Mouse (Mus musculus) kidney, embryonic 15.5 days (tissue): Measurements from ENCODE around the gene Cpne4. TPM values are rescaled to one million over a fixed set of nuclear protein-coding genes. Genes with fewer than 3 reads are reported as not detected.

Experiments used
- ATAC-seq: fragments of 200-750 bp; cut with Nextera tagmentation; replicated peaks from 2 replicates; pipeline ENCODE4 v1.8.0; 2017; ENCODE audit warnings: moderate TSS enrichment; ENCODE audit not compliant: low FRiP score
- H3K27ac ChIP-seq: fragments of 300-500 bp; sonication (generic); 2 replicates; pipeline ENCODE4 v1.5.1; 2015; ENCODE audit warnings: mild to moderate bottlenecking, inconsistent platforms
- H3K27me3 ChIP-seq: fragments of 300-500 bp; sonication (generic); 2 replicates; pipeline ENCODE4 v1.6.1; 2015; ENCODE audit warnings: inconsistent platforms
- H3K36me3 ChIP-seq: fragments of 300-500 bp; sonication (generic); 2 replicates; pipeline ENCODE4 v1.6.1; 2015; ENCODE audit warnings: inconsistent platforms
- H3K4me1 ChIP-seq: fragments of 300-500 bp; sonication (generic); 2 replicates; pipeline ENCODE4 v1.6.1; 2015; ENCODE audit warnings: inconsistent platforms
- H3K4me2 ChIP-seq: fragments of 300-500 bp; sonication (generic); 2 replicates; pipeline ENCODE4 v1.6.1; 2015; ENCODE audit warnings: moderate library complexity, mild to moderate bottlenecking, inconsistent platforms
- H3K4me3 ChIP-seq: fragments of 300-500 bp; sonication (generic); replicated peaks from 2 replicates; pipeline ENCODE4 v1.5.1; 2015; ENCODE audit warnings: mild to moderate bottlenecking, inconsistent platforms
- H3K9ac ChIP-seq: fragments of 300-500 bp; sonication (generic); 2 replicates; pipeline ENCODE4 v1.6.1; 2015; ENCODE audit warnings: mild to moderate bottlenecking, inconsistent platforms
- H3K9me3 ChIP-seq: fragments of 300-500 bp; sonication (generic); replicated peaks from 2 replicates; pipeline ENCODE4 v1.6.1; 2016; ENCODE audit warnings: inconsistent platforms
- WGBS: fragments of 180-500 bp; shearing (Covaris S2); methylation state at CpG from one replicate; pipeline ENCODE4 v1.1.7; 2015; ENCODE audit warnings: mixed read lengths; 5-methylcytosine and 5-hydroxymethylcytosine counted together
- polyA plus RNA-seq: library from polyadenylated mRNA; unstranded; fragments of >200 nt; fragmentation: Nextera tagmentation; extraction: Ambion mirVana; gene quantifications from 2 replicates; pipeline ENCODE4 v1.2.1, GENCODE M21; 2015

Gene Cpne4
- polyA plus RNA-seq, 1 experiment from 2014 or later: 0.16 TPM

DNA sequence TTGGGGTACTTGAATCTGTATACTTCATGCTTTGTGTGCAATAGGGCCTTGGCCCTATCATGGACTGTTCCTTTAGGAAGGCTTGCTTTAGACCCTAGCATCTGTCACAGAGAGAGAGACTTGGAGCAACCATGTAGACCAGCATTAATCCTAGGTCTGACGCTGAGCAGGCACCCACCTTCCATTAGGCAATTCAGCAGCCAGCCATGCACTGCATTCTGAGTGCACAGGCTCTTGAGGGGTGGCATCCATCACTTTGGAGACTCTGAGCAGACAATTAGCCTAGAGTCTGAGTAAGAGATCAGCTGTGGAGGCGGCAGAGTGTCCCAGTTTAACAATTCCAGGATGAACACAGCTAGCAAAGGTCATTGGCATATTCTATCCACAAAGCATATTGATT lies 47.9 kb downstream of the Cpne4 start:
- Histone ChIP-seq H3K27me3 (no peaks in the 10 kb centered on the region), H3K4me3 (no peak overlapping the region), H3K9ac (no peak overlapping the region), H3K4me2 (no peak overlapping the region), H3K36me3 (no peaks in the 10 kb centered on the region), H3K4me1 (no peaks in the 10 kb centered on the region), H3K9me3 (no peaks in the 10 kb centered on the region), H3K27ac (no peak overlapping the region)
- ATAC-seq: no peak
- WGBS: 63% methylated on average over 2 of the region's 2 CpGs

DNA sequence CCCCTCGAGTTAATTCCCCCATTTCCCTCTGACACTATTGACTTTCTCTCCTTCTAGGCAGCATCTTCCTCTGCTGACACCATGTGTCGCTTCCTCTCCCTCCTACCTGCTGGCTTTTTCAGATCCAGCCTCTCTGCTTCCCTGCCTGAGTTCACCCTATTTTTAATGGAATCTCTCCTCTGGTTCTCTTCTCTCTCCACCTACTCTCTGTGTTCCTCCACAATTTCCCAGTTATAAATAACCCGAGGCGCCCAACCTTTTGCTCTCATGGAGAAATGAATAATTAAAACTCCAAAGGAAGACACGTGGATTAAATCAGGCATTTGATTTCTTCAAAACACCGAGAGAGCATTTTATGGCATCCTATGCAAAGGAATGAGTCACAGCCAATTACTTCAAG lies 65.4 kb downstream of the Cpne4 start:
- no peaks in the 10 kb centered on the region for H3K36me3 ChIP-seq
- H3K4me1 ChIP-seq: no peaks in the 10 kb centered on the region
- H3K4me3 ChIP-seq: no peak overlapping the region
- no peak for ATAC-seq
- H3K9me3 ChIP-seq: no peaks in the 10 kb centered on the region
- no peak overlapping the region for H3K4me2 ChIP-seq
- H3K9ac ChIP-seq: no peak overlapping the region
- no peaks in the 10 kb centered on the region for H3K27me3 ChIP-seq
- WGBS: 66% methylated on average over 6 of the region's 6 CpGs
- H3K27ac ChIP-seq: no peak overlapping the region

DNA sequence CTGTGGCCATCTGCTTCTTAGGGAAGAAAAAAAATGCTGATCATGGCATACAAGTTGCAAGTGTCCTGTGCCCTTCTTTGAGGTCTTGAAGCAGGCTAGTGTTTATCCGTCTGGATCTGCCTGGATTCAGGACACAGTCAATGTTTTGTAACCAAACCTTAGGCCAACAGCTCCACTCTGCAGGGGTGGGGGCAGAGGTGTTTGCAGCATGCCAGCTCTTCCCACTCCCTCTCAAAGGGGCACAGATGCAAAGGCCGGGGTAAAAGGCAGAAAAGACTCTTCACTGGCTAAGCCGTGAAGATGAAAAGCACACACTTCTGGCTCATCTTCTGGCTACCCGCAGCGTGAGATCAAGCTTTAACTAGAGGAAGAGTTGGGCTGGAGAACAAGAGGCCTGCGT lies 69.6 kb downstream of the Cpne4 start:
- ATAC-seq: no peak

DNA sequence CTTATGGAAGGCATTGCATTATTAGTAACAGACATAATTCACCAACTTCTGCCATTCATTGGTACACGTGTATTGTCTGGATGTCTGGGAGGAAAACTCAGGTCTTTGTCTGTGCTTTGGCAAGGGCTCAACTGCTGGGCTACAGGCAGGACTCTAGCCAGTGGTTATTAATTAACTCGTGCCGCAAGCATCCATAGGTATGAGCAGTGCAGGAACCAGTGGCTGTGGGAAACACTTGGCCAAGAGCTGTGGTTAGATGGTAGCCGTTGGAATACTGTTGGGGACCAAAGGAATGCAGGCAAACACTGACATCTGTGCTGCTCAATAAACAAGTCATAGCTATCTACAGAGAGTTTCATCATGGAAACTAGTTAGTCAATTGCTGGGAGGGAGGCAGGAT lies 76.5 kb downstream of the Cpne4 start:
- no peaks in the 10 kb centered on the region for H3K4me1 ChIP-seq
- ATAC-seq: no peak
- no peak overlapping the region for H3K4me2 ChIP-seq
- H3K4me3 ChIP-seq: no peak overlapping the region
- H3K27me3 ChIP-seq: no peaks in the 10 kb centered on the region
- no peak overlapping the region for H3K27ac ChIP-seq
- H3K9ac ChIP-seq: no peak overlapping the region
- no peaks in the 10 kb centered on the region for H3K36me3 ChIP-seq
- 80% methylated on average over 4 of the region's 4 CpGs for WGBS
- no peaks in the 10 kb centered on the region for H3K9me3 ChIP-seq

More for the DNA sequence above, 69.6 kb downstream of the Cpne4 start:
- Histone ChIP-seq H3K4me1 (no peaks in the 10 kb centered on the region), H3K27ac (0 out of 2 replicates have a peak overlapping the region, but pooled peaks have one; percentile 6), H3K9me3 (no peaks in the 10 kb centered on the region), H3K27me3 (no peaks in the 10 kb centered on the region), H3K9ac (no peak overlapping the region), H3K4me3 (no peak overlapping the region), H3K4me2 (no peak overlapping the region), H3K36me3 (no peaks in the 10 kb centered on the region)
- WGBS: 65% methylated on average over 6 of the region's 6 CpGs

DNA sequence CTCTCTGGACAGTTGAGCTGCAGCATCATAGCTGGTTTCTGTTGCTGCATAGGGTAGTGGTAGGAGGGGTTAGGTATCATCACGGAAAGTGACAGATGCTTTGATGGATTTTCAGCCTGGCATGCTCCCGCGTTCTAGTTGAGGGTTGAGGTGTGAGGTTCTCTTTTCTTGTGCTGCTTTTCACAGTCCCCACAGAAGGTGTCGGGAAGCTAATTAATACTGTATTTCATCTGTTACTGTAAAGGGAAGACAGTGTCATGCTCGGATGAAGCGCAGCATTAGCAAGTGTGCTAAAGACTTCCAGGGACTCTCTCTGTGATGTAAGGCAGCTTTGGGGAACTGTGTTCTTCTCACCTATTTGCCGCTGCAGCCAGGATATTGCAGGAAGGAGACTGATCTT lies 80.7 kb downstream of the Cpne4 start:
- Histone ChIP-seq H3K36me3 (no peaks in the 10 kb centered on the region), H3K4me2 (no peak overlapping the region), H3K27ac (no peak overlapping the region), H3K9ac (no peak overlapping the region), H3K9me3 (no peaks in the 10 kb centered on the region), H3K4me1 (no peaks in the 10 kb centered on the region), H3K4me3 (no peak overlapping the region), H3K27me3 (no peaks in the 10 kb centered on the region)
- no peak for ATAC-seq
- 34% methylated on average over 7 of the region's 7 CpGs for WGBS

DNA sequence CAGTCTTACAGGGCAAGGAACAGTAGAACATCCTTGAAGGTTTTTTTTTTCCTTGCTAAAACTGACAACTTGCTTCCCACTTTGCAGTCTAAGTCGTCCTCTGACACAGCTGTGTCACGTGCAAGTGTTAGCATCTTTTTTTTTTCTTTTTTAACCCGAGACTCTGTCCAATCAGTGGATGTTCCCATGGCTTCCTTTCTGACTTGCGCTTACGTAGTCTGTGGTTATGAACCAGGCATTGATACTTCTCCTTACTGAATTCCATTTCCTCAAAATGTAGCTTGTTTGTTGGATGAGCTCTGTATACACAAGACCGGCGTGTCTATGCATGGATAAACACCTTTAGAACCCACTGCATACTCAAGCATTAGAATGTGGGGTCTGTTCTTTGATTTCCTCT lies 82.2 kb downstream of the Cpne4 start:
- 75% methylated on average over 7 of the region's 7 CpGs for WGBS

DNA sequence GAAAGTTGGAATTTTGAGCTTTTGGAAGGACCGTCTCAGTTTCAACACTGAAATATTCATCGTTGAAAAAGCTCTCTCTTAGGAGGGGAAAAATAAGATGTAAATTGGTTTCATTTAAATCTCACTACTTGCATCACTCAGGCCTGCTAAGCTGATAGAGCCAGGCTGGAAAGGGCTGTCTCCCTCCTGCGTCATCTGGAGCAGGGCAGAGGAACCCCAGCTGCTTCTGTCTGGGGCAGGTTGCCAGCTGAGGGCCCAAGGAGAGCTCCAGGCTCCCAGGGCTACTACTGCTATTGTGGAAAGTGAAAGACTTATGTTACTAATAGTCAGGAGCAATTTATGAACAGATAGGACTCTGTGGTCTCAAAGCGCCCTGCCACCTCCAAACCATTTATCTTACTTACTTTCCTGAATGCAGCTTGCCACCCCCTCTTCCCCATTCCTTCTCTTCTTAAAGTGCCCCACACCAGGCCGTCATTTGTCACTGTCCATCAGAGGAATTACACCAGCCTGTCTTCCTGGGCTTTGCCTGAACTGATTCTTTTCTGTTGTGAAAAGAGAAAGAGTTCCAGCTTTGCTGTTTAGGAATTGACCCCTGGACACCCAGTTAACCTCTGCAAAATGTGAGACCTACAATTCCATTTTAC lies 99.4 kb downstream of the Cpne4 start:
- no peaks in the 10 kb centered on the region for H3K27me3 ChIP-seq
- no peaks in the 10 kb centered on the region for H3K4me1 ChIP-seq
- no peaks in the 10 kb centered on the region for H3K36me3 ChIP-seq
- H3K4me2 ChIP-seq: no peak overlapping the region
- H3K4me3 ChIP-seq: no peak overlapping the region
- WGBS: 44% methylated on average over 5 of the region's 5 CpGs
- H3K27ac ChIP-seq: no peak overlapping the region
- no peak for ATAC-seq
- H3K9me3 ChIP-seq: no peaks in the 10 kb centered on the region
- no peak overlapping the region for H3K9ac ChIP-seq

More for the DNA sequence above, 82.2 kb downstream of the Cpne4 start:
- Histone ChIP-seq H3K9ac (no peak overlapping the region), H3K4me1 (no peaks in the 10 kb centered on the region), H3K27ac (no peak overlapping the region), H3K4me2 (no peak overlapping the region), H3K36me3 (no peaks in the 10 kb centered on the region), H3K9me3 (no peaks in the 10 kb centered on the region), H3K4me3 (no peak overlapping the region), H3K27me3 (no peaks in the 10 kb centered on the region)
- ATAC-seq: no peak

DNA sequence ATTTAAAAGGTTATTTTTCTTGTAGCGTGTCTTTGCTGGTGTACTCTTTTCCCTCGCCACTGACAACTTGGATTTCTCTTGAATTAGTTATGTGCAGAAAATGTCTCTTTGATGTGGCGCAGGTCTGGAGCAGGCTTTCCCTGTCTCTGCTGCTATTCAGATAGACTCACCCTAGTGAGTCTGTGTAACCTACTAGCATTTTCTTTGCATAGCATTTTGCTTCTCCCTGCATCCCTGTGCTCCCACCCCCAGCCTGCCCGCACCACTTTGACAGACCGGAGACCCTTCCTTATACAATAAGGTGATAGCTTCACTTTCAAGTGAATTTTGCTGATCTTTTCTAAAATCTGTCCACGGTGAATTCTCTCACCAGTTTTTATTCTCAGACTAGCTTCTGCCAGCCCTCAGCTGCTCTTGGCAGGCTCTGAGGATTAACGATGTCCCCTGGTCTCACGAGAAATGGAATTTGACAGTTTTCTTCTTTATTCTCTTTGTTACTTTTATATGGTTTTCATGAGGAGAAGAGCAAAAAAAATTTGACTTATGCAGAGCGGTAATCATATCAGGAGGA lies 105.7 kb downstream of the Cpne4 start:
- H3K9me3 ChIP-seq: no peaks in the 10 kb centered on the region
- H3K27ac ChIP-seq: no peak overlapping the region
- no peak overlapping the region for H3K4me2 ChIP-seq
- ATAC-seq: no peak
- H3K9ac ChIP-seq: no peak overlapping the region
- H3K27me3 ChIP-seq: no peaks in the 10 kb centered on the region
- H3K4me1 ChIP-seq: no peaks in the 10 kb centered on the region
- H3K36me3 ChIP-seq: no peaks in the 10 kb centered on the region
- no peak overlapping the region for H3K4me3 ChIP-seq
- 73% methylated on average over 9 of the region's 9 CpGs for WGBS

DNA sequence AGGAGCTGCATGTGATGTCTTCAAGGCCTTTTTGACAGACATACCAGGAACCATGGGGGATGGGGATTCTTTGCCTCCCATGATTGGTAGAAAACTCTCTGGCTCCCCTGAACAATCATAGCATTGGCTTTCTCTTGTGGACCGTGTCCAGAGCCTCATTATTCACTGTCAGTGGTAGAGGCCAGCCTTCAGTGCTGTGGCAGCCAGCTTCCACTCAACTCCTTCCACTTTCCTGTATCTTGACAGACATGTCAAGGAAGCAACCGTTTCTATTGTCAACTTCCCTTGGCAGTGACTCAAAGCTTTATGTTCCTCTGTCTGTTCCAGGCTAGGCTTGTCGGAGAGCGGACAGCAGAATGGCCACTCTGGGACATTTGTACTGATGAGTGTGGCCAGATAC lies 112.7 kb downstream of the Cpne4 start:
- H3K27ac ChIP-seq: no peak overlapping the region
- no peaks in the 10 kb centered on the region for H3K4me1 ChIP-seq
- H3K27me3 ChIP-seq: no peaks in the 10 kb centered on the region
- no peaks in the 10 kb centered on the region for H3K36me3 ChIP-seq
- no peak overlapping the region for H3K4me2 ChIP-seq
- no peaks in the 10 kb centered on the region for H3K9me3 ChIP-seq
- H3K9ac ChIP-seq: no peak overlapping the region
- 54% methylated on average over 4 of the region's 4 CpGs for WGBS
- no peak for ATAC-seq
- H3K4me3 ChIP-seq: no peak overlapping the region

DNA sequence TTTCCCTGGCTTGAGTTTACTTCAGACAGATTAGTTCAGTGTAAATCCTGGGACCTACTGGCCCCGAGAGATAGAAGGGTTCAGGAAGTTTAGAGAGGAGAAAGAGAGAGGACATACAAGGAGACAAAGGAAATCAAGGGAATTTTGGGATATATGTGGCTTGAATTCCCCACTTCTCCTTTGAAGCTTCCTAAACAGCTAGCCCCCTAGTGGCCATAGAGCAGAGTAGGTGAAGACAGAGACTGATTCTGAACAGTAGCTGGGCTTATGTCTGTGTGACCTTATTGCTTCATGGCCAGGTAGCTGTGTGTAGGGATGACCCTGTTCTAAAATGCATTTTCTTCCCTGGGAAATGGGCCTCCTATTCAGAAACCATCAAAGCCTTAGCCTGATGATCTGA lies 129.6 kb downstream of the Cpne4 start:
- no peaks in the 10 kb centered on the region for H3K36me3 ChIP-seq
- no peaks in the 10 kb centered on the region for H3K27me3 ChIP-seq
- ATAC-seq: no peak
- H3K9ac ChIP-seq: no peak overlapping the region
- H3K4me3 ChIP-seq: no peak overlapping the region
- H3K4me2 ChIP-seq: no peak overlapping the region
- no peaks in the 10 kb centered on the region for H3K4me1 ChIP-seq
- WGBS: 33% methylated on average over 1 of the region's 1 CpGs
- no peaks in the 10 kb centered on the region for H3K9me3 ChIP-seq
- no peak overlapping the region for H3K27ac ChIP-seq

DNA sequence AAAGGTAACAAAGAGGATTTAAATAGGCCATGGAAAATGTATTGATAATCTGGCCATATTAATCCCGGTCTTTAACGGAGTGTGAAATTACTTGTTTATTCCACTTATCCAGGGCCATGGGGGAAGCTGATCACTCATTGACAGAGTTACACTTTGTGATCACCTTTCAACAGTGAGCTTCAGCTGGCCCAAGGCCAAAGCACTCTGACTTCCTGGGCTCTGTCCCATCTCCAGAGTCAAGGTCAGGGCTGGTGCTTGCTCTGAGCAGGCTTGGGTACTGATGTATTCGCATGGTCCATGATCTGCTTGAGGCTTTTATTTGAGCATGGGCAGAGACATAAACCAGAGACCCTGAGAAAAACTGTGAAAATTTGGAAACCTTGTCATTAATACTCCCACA lies 131.5 kb downstream of the Cpne4 start:
- Histone ChIP-seq H3K36me3 (no peaks in the 10 kb centered on the region), H3K9ac (no peak overlapping the region), H3K4me3 (no peak overlapping the region), H3K27ac (no peak overlapping the region), H3K27me3 (no peaks in the 10 kb centered on the region), H3K4me2 (no peak overlapping the region), H3K4me1 (no peaks in the 10 kb centered on the region), H3K9me3 (no peaks in the 10 kb centered on the region)
- ATAC-seq: no peak
- WGBS: 89% methylated on average over 3 of the region's 3 CpGs

DNA sequence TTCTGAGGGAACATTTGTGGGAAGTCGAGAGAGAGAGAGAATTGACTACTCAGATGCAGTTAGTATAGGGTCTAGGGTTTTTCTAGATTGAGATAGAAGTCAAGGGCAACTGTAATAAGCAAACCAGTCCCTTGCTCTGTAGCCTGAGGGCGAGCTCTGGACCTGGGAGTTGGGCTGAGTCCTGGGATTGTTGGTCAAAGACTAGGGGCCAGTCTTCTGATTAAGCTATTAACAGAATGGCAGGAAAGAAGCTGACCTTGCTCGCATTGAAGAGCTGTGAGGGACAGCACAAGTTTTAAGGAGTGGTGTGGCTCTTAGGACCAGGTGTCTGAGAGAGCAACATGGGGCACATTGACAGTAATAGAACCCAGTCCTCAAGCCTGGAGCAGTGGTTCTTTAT lies 140.0 kb downstream of the Cpne4 start:
- Histone ChIP-seq H3K27ac (no peak overlapping the region), H3K9ac (no peak overlapping the region), H3K27me3 (no peaks in the 10 kb centered on the region), H3K4me1 (no peaks in the 10 kb centered on the region), H3K4me3 (no peak overlapping the region), H3K36me3 (no peaks in the 10 kb centered on the region), H3K9me3 (no peaks in the 10 kb centered on the region), H3K4me2 (no peak overlapping the region)
- ATAC-seq: no peak
- WGBS: 71% methylated on average over 3 of the region's 3 CpGs

DNA sequence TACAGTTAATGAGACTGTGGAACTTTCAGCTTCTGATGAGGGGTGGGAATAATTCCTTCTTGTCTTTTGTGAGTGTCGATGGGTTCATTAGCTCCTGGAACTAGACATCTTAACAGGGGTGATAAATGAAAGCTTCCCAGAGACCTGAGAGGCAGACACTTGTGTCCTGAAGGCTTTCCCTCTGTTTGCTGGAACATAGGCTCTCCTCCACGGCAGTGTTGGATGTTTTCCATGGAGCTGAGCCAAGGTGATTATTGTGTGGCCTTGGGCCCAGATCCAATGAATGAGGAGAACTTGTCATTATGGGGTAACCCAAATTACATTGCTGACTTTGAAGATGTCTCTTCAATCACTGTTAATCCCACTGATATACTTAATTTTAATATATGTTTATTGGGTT lies 146.1 kb downstream of the Cpne4 start:
- WGBS: 41% methylated on average over 2 of the region's 2 CpGs
- Histone ChIP-seq H3K27me3 (no peaks in the 10 kb centered on the region), H3K9me3 (no peaks in the 10 kb centered on the region), H3K36me3 (no peaks in the 10 kb centered on the region), H3K4me3 (no peak overlapping the region), H3K4me1 (no peaks in the 10 kb centered on the region), H3K4me2 (no peak overlapping the region), H3K27ac (no peak overlapping the region), H3K9ac (no peak overlapping the region)
- no peak for ATAC-seq
